Mouse (Mus musculus) neural tube, embryonic 11.5 days (tissue): ENCODE measurements around the gene Asb2. TPM values are rescaled to one million over a fixed set of nuclear protein-coding genes. Genes with fewer than 3 reads are reported as not detected.

ENCODE experiments used
- ATAC-seq: fragments of 200-750 bp; cut with Nextera tagmentation; 2 replicates; pipeline ENCODE4 v1.8.0; 2017; ENCODE audit warnings: moderate number of reproducible peaks, mild to moderate bottlenecking, moderate TSS enrichment, moderate library complexity; ENCODE audit not compliant: insufficient read depth, low FRiP score, low TSS enrichment
- DNase-seq: peaks from one replicate; pipeline ENCODE4 v3.0.0-alpha.2; 2015; ENCODE audit warnings: low spot score
- H3K27ac ChIP-seq: fragments of 300-500 bp; sonication (generic); 2 replicates; pipeline ENCODE4 v1.5.1; 2014; ENCODE audit warnings: low read depth, mild to moderate bottlenecking, low read length
- H3K27me3 ChIP-seq: fragments of 300-500 bp; sonication (generic); 2 replicates; pipeline ENCODE4 v1.6.1; 2014; ENCODE audit warnings: mild to moderate bottlenecking, low read length, mixed read lengths; ENCODE audit not compliant: control insufficient read depth, insufficient read depth
- H3K36me3 ChIP-seq: fragments of 300-500 bp; sonication (generic); 2 replicates; pipeline ENCODE4 v1.6.1; 2014; ENCODE audit warnings: mild to moderate bottlenecking, low read length, moderate library complexity, mixed read lengths; ENCODE audit not compliant: control insufficient read depth, insufficient read depth
- H3K4me1 ChIP-seq: fragments of 300-500 bp; sonication (generic); 2 replicates; pipeline ENCODE4 v1.6.1; 2014; ENCODE audit warnings: low read length, mixed read lengths; ENCODE audit not compliant: control insufficient read depth, insufficient read depth
- H3K4me2 ChIP-seq: fragments of 300-500 bp; sonication (generic); 2 replicates; pipeline ENCODE4 v1.6.1; 2014; ENCODE audit warnings: low read depth, mild to moderate bottlenecking, moderate library complexity
- H3K4me3 ChIP-seq: fragments of 300-500 bp; sonication (generic); 2 replicates; pipeline ENCODE4 v1.5.1; 2014; ENCODE audit warnings: low read depth, low read length
- H3K9ac ChIP-seq: fragments of 300-500 bp; sonication (generic); 2 replicates; pipeline ENCODE4 v1.6.1; 2014; ENCODE audit warnings: mild to moderate bottlenecking, low read length
- H3K9me3 ChIP-seq: fragments of 300-500 bp; sonication (generic); 2 replicates; pipeline ENCODE4 v1.6.1; 2016; ENCODE audit warnings: low read length; ENCODE audit not compliant: control insufficient read depth
- WGBS: fragments of 180-500 bp; shearing (Covaris S2); extraction: QIAGEN DNeasy Blood & Tissue Kit; methylation state at CpG from one replicate; pipeline ENCODE4 v1.1.7; 2014; 5-methylcytosine and 5-hydroxymethylcytosine counted together
- polyA plus RNA-seq: library from polyadenylated mRNA; unstranded; fragments of >200 nt; fragmentation: Nextera tagmentation; extraction: Ambion mirVana; gene quantifications from 2 replicates; pipeline ENCODE4 v1.2.1, GENCODE M21; 2014

Asb2 gene
- polyA plus RNA-seq, 1 experiment from 2014 or later = 3.4 TPM

GRCm38 (mm10) chr12:103353538-103353937, 2.3 kb downstream of the Asb2 start:
- DNase-seq (peak; percentile 68), ATAC-seq (peak; percentile 81)
- no peak overlapping the region for H3K9ac ChIP-seq
- H3K4me3 ChIP-seq = no peak overlapping the region
- H3K27me3 ChIP-seq = no peaks in the 10 kb centered on the region
- WGBS = 9% methylated on average over 5 of the region's 5 CpGs
- H3K9me3 ChIP-seq = no peaks in the 10 kb centered on the region
- no peak overlapping the region for H3K4me2 ChIP-seq
- no peaks in the 10 kb centered on the region for H3K4me1 ChIP-seq
- H3K27ac ChIP-seq = no peak overlapping the region
- H3K36me3 ChIP-seq = no peaks in the 10 kb centered on the region

GRCm38 (mm10) chr12:103352735-103353134, 3.1 kb downstream of the Asb2 start:
- H3K9ac ChIP-seq = no peak overlapping the region
- no peak for DNase-seq
- no peaks in the 10 kb centered on the region for H3K36me3 ChIP-seq
- no peak overlapping the region for H3K4me2 ChIP-seq
- no peak for ATAC-seq
- H3K9me3 ChIP-seq = no peaks in the 10 kb centered on the region
- no peak overlapping the region for H3K27ac ChIP-seq
- H3K4me1 ChIP-seq = no peaks in the 10 kb centered on the region
- 94% methylated on average over 6 of the region's 6 CpGs for WGBS
- H3K4me3 ChIP-seq = no peak overlapping the region
- no peaks in the 10 kb centered on the region for H3K27me3 ChIP-seq

DNA sequence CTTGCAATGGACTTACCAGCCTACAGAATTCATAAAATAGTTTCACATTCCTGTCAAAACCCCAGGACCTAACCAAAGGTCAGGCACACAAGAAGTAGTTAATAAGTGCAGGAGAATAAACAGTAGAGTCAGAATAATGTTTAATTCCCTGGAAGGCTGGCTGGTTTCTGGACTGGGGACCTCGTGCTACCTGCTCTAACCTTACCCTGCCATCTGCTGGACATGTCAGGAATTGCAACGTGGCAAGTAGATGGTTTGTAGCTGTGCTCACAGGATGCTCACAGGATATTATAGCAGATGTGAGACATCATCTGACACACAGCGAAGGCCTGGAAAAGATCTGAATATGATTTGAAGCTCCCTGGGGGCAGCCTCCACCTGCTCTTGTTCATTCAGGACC, 7.3 kb downstream of the Asb2 start:
- DNase-seq = peak; percentile 84

GRCm38 (mm10) chr12:103347406-103347805, 8.4 kb downstream of the Asb2 start:
- Histone ChIP-seq H3K27me3 (no peaks in the 10 kb centered on the region), H3K9me3 (no peaks in the 10 kb centered on the region), H3K36me3 (no peaks in the 10 kb centered on the region), H3K27ac (no peak overlapping the region), H3K4me2 (no peak overlapping the region), H3K4me1 (no peaks in the 10 kb centered on the region), H3K9ac (no peak overlapping the region), H3K4me3 (no peak overlapping the region)
- ATAC-seq (no peak), DNase-seq (no peak)
- 65% methylated on average over 5 of the region's 5 CpGs for WGBS

More for the DNA sequence above, 7.3 kb downstream of the Asb2 start:
- Histone ChIP-seq H3K36me3 (no peaks in the 10 kb centered on the region), H3K9me3 (no peaks in the 10 kb centered on the region), H3K27me3 (no peaks in the 10 kb centered on the region), H3K9ac (no peak overlapping the region), H3K4me2 (no peak overlapping the region), H3K27ac (no peak overlapping the region), H3K4me3 (no peak overlapping the region), H3K4me1 (no peaks in the 10 kb centered on the region)
- 11% methylated on average over 3 of the region's 3 CpGs for WGBS
- no peak; the same call in 1 of the 2 replicates for ATAC-seq

- Histone ChIP-seq H3K27ac (no peak overlapping the region), H3K4me3 (no peak overlapping the region), H3K9ac (no peak overlapping the region), H3K36me3 (no peaks in the 10 kb centered on the region), H3K4me1 (no peaks in the 10 kb centered on the region), H3K9me3 (no peaks in the 10 kb centered on the region), H3K4me2 (no peak overlapping the region), H3K27me3 (no peaks in the 10 kb centered on the region)
- 83% methylated on average over 8 of the region's 8 CpGs for WGBS
- DNase-seq = no peak
- no peak for ATAC-seq
These were observed 8.9 kb downstream of the Asb2 start for GRCm38 (mm10) chr12:103346945-103347344.

GRCm38 (mm10) chr12:103344934-103345333, 10.9 kb downstream of the Asb2 start:
- H3K36me3 ChIP-seq = no peaks in the 10 kb centered on the region
- H3K27ac ChIP-seq = no peak overlapping the region
- DNase-seq = no peak
- no peaks in the 10 kb centered on the region for H3K27me3 ChIP-seq
- no peak overlapping the region for H3K4me2 ChIP-seq
- no peaks in the 10 kb centered on the region for H3K9me3 ChIP-seq
- no peak overlapping the region for H3K4me3 ChIP-seq
- H3K9ac ChIP-seq = no peak overlapping the region
- ATAC-seq = no peak
- WGBS = 87% methylated on average over 7 of the region's 7 CpGs
- H3K4me1 ChIP-seq = no peaks in the 10 kb centered on the region

DNA sequence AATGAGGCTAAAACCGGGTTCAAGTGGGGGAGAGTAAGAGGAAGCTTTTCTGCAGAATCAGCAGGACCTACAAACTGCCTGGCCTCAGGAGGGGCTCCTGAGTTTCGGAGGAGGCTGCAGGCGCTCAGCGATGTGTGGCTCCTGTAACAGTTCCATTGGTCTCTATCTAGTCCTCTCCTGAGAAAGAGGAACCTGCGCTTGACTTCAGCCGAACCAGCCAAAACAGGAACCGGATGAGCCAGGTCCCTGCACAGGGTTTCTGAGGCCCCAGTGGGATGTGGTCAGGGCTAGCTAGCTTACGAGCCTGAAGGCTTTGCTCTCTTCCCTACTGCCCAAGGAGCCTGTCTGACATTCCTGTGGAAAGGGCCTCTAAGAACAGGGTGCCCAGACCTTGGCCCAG, 12.3 kb downstream of the Asb2 start:
- Histone ChIP-seq H3K4me1 (no peaks in the 10 kb centered on the region), H3K9ac (no peak overlapping the region), H3K36me3 (no peaks in the 10 kb centered on the region), H3K9me3 (no peaks in the 10 kb centered on the region), H3K4me2 (no peak overlapping the region), H3K4me3 (no peak overlapping the region), H3K27ac (no peak overlapping the region), H3K27me3 (no peaks in the 10 kb centered on the region)
- DNase-seq = no peak
- WGBS = 81% methylated on average over 8 of the region's 8 CpGs
- ATAC-seq = no peak

- ATAC-seq = no peak
- Histone ChIP-seq H3K27ac (no peak overlapping the region), H3K4me2 (no peak overlapping the region), H3K4me3 (no peak overlapping the region), H3K27me3 (no peaks in the 10 kb centered on the region), H3K4me1 (no peaks in the 10 kb centered on the region), H3K9me3 (no peaks in the 10 kb centered on the region), H3K36me3 (no peaks in the 10 kb centered on the region), H3K9ac (no peak overlapping the region)
- DNase-seq = no peak
- WGBS = 86% methylated on average over 5 of the region's 5 CpGs
These were observed 14.6 kb downstream of the Asb2 start for GRCm38 (mm10) chr12:103341212-103341611.

- 79% methylated on average over 14 of the region's 14 CpGs for WGBS
These were observed 17.5 kb downstream of the Asb2 start for GRCm38 (mm10) chr12:103338162-103338798.

More at GRCm38 (mm10) chr12:103338162-103338798, 17.5 kb downstream of the Asb2 start:
- Histone ChIP-seq H3K9me3 (no peaks in the 10 kb centered on the region), H3K9ac (no peak overlapping the region), H3K4me3 (no peak overlapping the region), H3K27me3 (no peaks in the 10 kb centered on the region), H3K27ac (no peak overlapping the region), H3K36me3 (no peaks in the 10 kb centered on the region), H3K4me1 (no peaks in the 10 kb centered on the region), H3K4me2 (no peak overlapping the region)
- DNase-seq (no peak), ATAC-seq (no peak)
